Mouse (Mus musculus) spleen, adult 2 months (tissue): ENCODE data around the gene Megf6.

Source experiments
- CTCF ChIP-seq: fragments of 200-500 bp; IDR thresholded peaks from 2 replicates; pipeline ENCODE4 v1.5.1; 2011; ENCODE audit warnings: mild to moderate bottlenecking, inconsistent platforms; ENCODE audit not compliant: insufficient read depth, insufficient read length, insufficient replicate concordance; ENCODE audit errors: extremely low read depth
- POLR2A ChIP-seq: fragments of 200-500 bp; IDR thresholded peaks from 2 replicates; pipeline ENCODE4 v1.6.1; 2011; ENCODE audit warnings: low read depth, low read length, inconsistent platforms

- TF ChIP-seq CTCF (no peak), POLR2A (no peak)
Measured at GRCm38 (mm10) chr4:154121800-154122199, 48.7 kb upstream of the Megf6 start.
